Mouse (Mus musculus) olfactory bulb, adult 2 months (tissue): Measurements from ENCODE around the gene Igtp. TPM values are rescaled to one million over a fixed set of nuclear protein-coding genes. Genes with fewer than 3 reads are reported as not detected.
"Not testable (repeated sequence)": the region's sequence is repeated elsewhere in the genome, so short reads cannot be mapped to it uniquely, and the experiment has no call there.

ENCODE experiments used
- H3K27ac ChIP-seq: fragments of 200-500 bp; 2 replicates; pipeline ENCODE4 v1.5.1; 2012; ENCODE audit warnings: low read depth, low read length; ENCODE audit not compliant: insufficient read depth
- H3K4me1 ChIP-seq: fragments of 200-500 bp; 2 replicates; pipeline ENCODE4 v1.6.1; 2012; ENCODE audit warnings: low read length; ENCODE audit not compliant: control insufficient read depth, insufficient read depth
- H3K4me3 ChIP-seq: fragments of 200-500 bp; 2 replicates; pipeline ENCODE4 v1.5.1; 2012; ENCODE audit warnings: mild to moderate bottlenecking, low read depth, low read length, moderate library complexity; ENCODE audit not compliant: insufficient read depth
- CTCF ChIP-seq: fragments of 200-500 bp; IDR thresholded peaks from 2 replicates; pipeline ENCODE4 v1.5.1; 2012; ENCODE audit warnings: low read depth, mild to moderate bottlenecking, low read length, moderate library complexity; ENCODE audit not compliant: insufficient read depth
- POLR2A ChIP-seq: fragments of 200-500 bp; IDR thresholded peaks from 2 replicates; pipeline ENCODE4 v1.6.1; 2012; ENCODE audit warnings: mild to moderate bottlenecking, low read depth, low read length, moderate library complexity; ENCODE audit not compliant: insufficient read depth
- WGBS: fragments of 180-500 bp; shearing (Covaris S2); methylation state at CpG from one replicate; pipeline ENCODE4 v1.1.7; 2018; 5-methylcytosine and 5-hydroxymethylcytosine counted together
- polyA plus RNA-seq: library from polyadenylated mRNA; stranded (reverse); fragments of >200 nt; gene quantifications from 2 replicates; pipeline ENCODE4 v1.2.4, GENCODE M21; 2012; ENCODE audit warnings: low replicate concordance; ENCODE audit not compliant: missing spikeins, insufficient read depth, insufficient read length

Gene Igtp
- polyA plus RNA-seq, 1 experiment = not detected

GRCm38 (mm10) chr11:58211062-58211681, 11.8 kb downstream of the Igtp start:
- WGBS = 27% methylated on average over 9 of the region's 9 CpGs
- TF ChIP-seq CTCF = no peak
- no peak for TF ChIP-seq POLR2A
- Histone ChIP-seq H3K4me3 (no peak overlapping the region), H3K4me1 (no peaks in the 10 kb centered on the region), H3K27ac (no peak overlapping the region)

- Histone ChIP-seq H3K27ac (no peak overlapping the region), H3K4me3 (no peak overlapping the region), H3K4me1 (no peaks in the 10 kb centered on the region)
- 22% methylated on average over 2 of the region's 2 CpGs for WGBS
- no peak for TF ChIP-seq POLR2A
- TF ChIP-seq CTCF = no peak
These were observed 12.3 kb downstream of the Igtp start for GRCm38 (mm10) chr11:58211682-58212067.

GRCm38 (mm10) chr11:58213673-58214342, 14.5 kb downstream of the Igtp start:
- Histone ChIP-seq H3K4me3 (no peak overlapping the region), H3K27ac (no peak overlapping the region), H3K4me1 (no peaks in the 10 kb centered on the region)
- no peak for TF ChIP-seq POLR2A
- no peak for TF ChIP-seq CTCF
- 87% methylated on average over 7 of the region's 7 CpGs for WGBS

- WGBS = 37% methylated on average over 17 of the region's 17 CpGs
- no peak for TF ChIP-seq POLR2A
- no peak for TF ChIP-seq CTCF
- Histone ChIP-seq H3K4me1 (no peaks in the 10 kb centered on the region), H3K27ac (no peak overlapping the region), H3K4me3 (peak overlapping the region; percentile 58)
These were observed 15.2 kb downstream of the Igtp start for GRCm38 (mm10) chr11:58214391-58215048.

- H3K27ac ChIP-seq, H3K4me1 ChIP-seq: not testable (repeated sequence)
- H3K4me3 ChIP-seq = peak overlapping the region; percentile 58
- WGBS = 38% methylated on average over 2 of the region's 3 CpGs
These were observed 15.7 kb downstream of the Igtp start for GRCm38 (mm10) chr11:58215049-58215430.

- 80% methylated on average over 5 of the region's 5 CpGs for WGBS
- Histone ChIP-seq H3K4me3 (no peak overlapping the region), H3K27ac (no peak overlapping the region), H3K4me1 (no peaks in the 10 kb centered on the region)
- no peak for TF ChIP-seq POLR2A
- no peak for TF ChIP-seq CTCF
These were observed 16.5 kb downstream of the Igtp start for GRCm38 (mm10) chr11:58215814-58216213.

GRCm38 (mm10) chr11:58216823-58217222, 17.5 kb downstream of the Igtp start:
- Histone ChIP-seq H3K27ac (no peak overlapping the region), H3K4me3 (no peak overlapping the region), H3K4me1 (no peaks in the 10 kb centered on the region)
- TF ChIP-seq POLR2A = no peak
- WGBS = 84% methylated on average over 6 of the region's 6 CpGs

- H3K27ac ChIP-seq = no peak overlapping the region
- no peak overlapping the region for H3K4me3 ChIP-seq
- WGBS = 60% methylated on average over 4 of the region's 4 CpGs
- TF ChIP-seq CTCF = no peak
- no peaks in the 10 kb centered on the region for H3K4me1 ChIP-seq
These were observed 24.4 kb downstream of the Igtp start for GRCm38 (mm10) chr11:58223751-58224150.

- TF ChIP-seq CTCF = no peak
- no peak for TF ChIP-seq POLR2A
- H3K27ac ChIP-seq = no peak overlapping the region
- no peak overlapping the region for H3K4me3 ChIP-seq
- H3K4me1 ChIP-seq = no peaks in the 10 kb centered on the region
- 74% methylated on average over 7 of the region's 7 CpGs for WGBS
These were observed 25.0 kb downstream of the Igtp start for GRCm38 (mm10) chr11:58224313-58224712.

- not testable (repeated sequence) for H3K27ac ChIP-seq, H3K4me3 ChIP-seq, H3K4me1 ChIP-seq
- 89% methylated on average over 2 of the region's 2 CpGs for WGBS
These were observed 25.5 kb downstream of the Igtp start for GRCm38 (mm10) chr11:58224872-58225271.
